Mouse (Mus musculus) bone marrow macrophage, adult 2 months (primary cell): ENCODE measurements around the gene N4bp2l2. TPM values are rescaled to one million over a fixed set of nuclear protein-coding genes. Genes with fewer than 3 reads are reported as not detected.
"Not testable (repeated sequence)": the region's sequence is repeated elsewhere in the genome, so short reads cannot be mapped to it uniquely, and the experiment has no call there.

Experiments
- H3K27ac ChIP-seq: 2 replicates; pipeline ENCODE4 v1.5.1; 2012; ENCODE audit warnings: low read depth, low read length; ENCODE audit not compliant: insufficient read depth
- H3K4me1 ChIP-seq: 2 replicates; pipeline ENCODE4 v1.6.1; 2012; ENCODE audit warnings: low read length; ENCODE audit not compliant: control insufficient read depth, insufficient read depth
- H3K4me3 ChIP-seq: 2 replicates; pipeline ENCODE4 v1.5.1; 2012; ENCODE audit warnings: mild to moderate bottlenecking, low read length, moderate library complexity; ENCODE audit not compliant: insufficient read depth
- CTCF ChIP-seq: IDR thresholded peaks from 2 replicates; pipeline ENCODE4 v1.5.1; 2012; ENCODE audit warnings: low read depth, mild to moderate bottlenecking, low read length, moderate library complexity
- POLR2A ChIP-seq: IDR thresholded peaks from 2 replicates; pipeline ENCODE4 v1.6.1; 2012; ENCODE audit warnings: mild to moderate bottlenecking, low read depth, low read length, borderline replicate concordance
- polyA plus RNA-seq: library from polyadenylated mRNA; stranded (reverse); fragments of >200 nt; gene quantifications from 2 replicates; pipeline ENCODE4 v1.2.4, GENCODE M21; 2012; ENCODE audit not compliant: missing spikeins, insufficient read depth, insufficient read length

Gene N4bp2l2
- polyA plus RNA-seq, 1 experiment: 67.2 TPM

DNA sequence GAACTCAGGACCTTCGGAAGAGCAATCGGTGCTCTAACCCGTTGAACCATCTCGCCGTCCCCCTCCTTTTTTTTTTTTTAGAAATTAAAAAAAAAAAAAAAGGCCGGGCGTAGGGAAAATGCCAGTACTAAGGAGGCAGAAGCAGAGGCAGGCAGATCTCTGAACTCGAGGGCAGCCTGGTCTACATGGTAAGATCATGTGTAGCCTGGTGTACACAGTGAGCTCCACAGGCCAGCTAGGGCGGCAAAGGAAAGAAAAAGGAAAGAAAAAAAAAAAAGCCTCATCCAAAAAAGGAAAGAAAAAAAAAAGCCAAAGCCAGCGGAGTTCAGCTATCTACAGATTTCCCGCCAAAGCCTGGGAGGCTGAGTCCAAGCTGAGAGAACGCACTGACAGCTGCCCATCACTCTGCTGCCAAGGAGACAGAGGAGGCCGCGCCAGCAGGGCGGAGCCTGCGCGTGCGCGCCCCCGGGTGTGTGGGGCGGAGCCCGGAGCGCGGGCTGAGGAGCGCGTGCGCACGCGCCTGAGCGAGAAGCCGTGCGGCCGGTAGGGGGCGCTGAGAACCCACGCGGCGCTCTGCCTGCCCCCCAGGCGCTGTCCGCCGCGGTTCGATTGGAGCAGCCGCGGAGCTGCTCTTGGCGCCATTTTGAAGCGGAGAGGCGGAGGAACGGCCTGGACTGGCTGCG is 7.3 kb upstream of the N4bp2l2 start, which contains the start of gene Pds5b:
Pds5b (plus strand) TSS at position 587 of the 683 bp plus-strand sequence.
- Histone ChIP-seq H3K4me1 (peaks cover 4% of the 10 kb centered on the region), H3K27ac (peak within 1 kb of the TSS; percentile 40; the same call in 1 of the 2 replicates), H3K4me3 (peak within 1 kb of the TSS; percentile 77)
- TF ChIP-seq POLR2A (no peak), CTCF (peak; percentile 26; the same call in 1 of the 2 replicates)

DNA sequence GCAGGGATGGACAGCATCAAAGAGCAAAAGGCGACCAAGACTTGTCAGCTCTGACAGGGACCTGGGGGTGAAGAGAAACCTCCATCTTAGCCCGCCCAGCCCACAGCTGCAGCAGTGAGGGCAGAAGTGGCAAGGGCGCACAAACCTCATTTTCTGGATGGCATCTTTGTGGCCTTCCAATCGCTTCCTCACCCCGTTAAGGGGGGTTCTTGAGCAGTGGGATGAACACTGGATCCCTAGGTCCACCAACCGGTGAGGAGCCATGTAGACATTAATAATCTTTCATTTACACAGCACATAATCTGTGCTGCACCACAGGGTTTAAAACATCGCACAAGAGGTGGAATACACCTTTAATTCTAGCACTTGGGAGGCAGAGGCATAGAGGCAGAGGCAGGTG is 6.4 kb upstream of the N4bp2l2 start:
- Histone ChIP-seq H3K27ac (no peak overlapping the region), H3K4me1 (peaks cover 4% of the 10 kb centered on the region), H3K4me3 (no peak overlapping the region)
- TF ChIP-seq CTCF (no peak), POLR2A (no peak)

DNA sequence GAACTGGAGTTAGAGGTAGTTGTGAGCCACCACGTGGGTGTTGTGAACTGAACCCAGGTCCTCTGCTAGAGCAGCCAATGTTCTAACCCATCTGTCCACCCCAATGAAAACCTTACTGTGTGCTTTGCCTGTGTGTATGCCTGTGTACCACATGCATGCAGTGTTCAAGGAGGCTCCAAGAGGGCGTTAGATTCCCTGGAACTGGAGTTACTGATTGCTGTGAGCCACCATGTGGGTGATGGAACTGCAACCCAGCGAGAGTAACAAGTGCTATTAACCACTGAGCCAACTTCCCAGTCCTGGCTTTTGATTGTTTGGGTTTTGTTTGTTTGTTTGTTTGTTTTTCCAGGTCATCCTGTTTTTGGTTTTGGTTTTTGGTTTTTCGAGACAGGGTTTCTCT is 2.7 kb upstream of the N4bp2l2 start:
- TF ChIP-seq POLR2A (no peak), CTCF (no peak)
- no peak overlapping the region for H3K27ac ChIP-seq
- peaks cover 3% of the 10 kb centered on the region for H3K4me1 ChIP-seq
- no peak overlapping the region for H3K4me3 ChIP-seq

GRCm38 (mm10) chr5:150665132-150665954 is 640 bp downstream of the N4bp2l2 start:
- peaks cover 18% of the 10 kb centered on the region for H3K4me1 ChIP-seq
- peak overlapping the region; percentile 83 for H3K27ac ChIP-seq
- TF ChIP-seq POLR2A (no peak), CTCF (peak; percentile 76)
- H3K4me3 ChIP-seq: peak overlapping the region; percentile 90

GRCm38 (mm10) chr5:150664794-150665131 is 1.2 kb downstream of the N4bp2l2 start:
- TF ChIP-seq CTCF (no peak), POLR2A (no peak)
- Histone ChIP-seq H3K4me3 (peak overlapping the region; percentile 90), H3K4me1 (peaks cover 18% of the 10 kb centered on the region), H3K27ac (peak overlapping the region; percentile 83)

DNA sequence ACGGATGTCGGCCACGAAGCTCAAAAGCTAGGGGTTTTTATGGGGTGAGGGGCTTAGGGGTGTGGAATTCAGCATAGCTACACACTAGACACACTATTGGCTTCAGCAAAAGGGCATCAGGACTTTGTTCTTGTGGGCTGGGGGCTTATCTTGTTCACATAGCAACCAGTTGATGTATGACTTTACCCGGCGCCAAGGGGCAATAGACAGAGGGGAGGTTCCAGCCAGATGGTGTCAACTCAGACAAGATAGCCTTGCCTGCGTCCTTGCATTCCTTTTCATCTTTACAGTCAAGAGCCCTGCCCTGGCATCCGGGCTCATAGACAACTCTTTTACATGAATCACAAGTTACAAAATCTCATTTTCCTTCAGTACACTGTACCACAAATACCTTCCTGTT is 2.1 kb downstream of the N4bp2l2 start:
- H3K27ac ChIP-seq: not testable (repeated sequence)
- peak overlapping the region; percentile 20 for H3K4me3 ChIP-seq
- H3K4me1 ChIP-seq: peaks cover 18% of the 10 kb centered on the region

DNA sequence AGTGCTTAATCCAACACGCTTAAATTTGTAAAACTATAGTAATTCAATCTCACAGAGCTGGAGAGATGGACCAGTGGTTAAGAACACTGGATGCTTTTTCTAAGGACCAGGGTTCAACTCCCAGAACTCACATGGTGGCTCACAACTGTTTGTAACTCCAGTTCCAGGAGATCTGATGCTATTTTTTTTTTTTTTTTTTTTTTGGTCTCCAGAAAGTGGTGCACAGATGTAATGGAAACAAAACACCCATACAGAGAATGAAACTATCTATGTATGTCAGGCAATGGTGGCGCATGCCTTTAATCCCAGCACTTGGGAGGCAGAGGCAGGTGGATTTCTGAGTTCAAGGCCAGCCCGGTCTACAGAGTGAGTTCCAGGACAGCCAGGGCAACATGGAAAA is 5.7 kb downstream of the N4bp2l2 start:
- not testable (repeated sequence) for H3K4me3 ChIP-seq, H3K27ac ChIP-seq
- peaks cover 23% of the 10 kb centered on the region for H3K4me1 ChIP-seq

- not testable (repeated sequence) for H3K4me3 ChIP-seq, H3K27ac ChIP-seq
- H3K4me1 ChIP-seq: peaks cover 23% of the 10 kb centered on the region
Observed at GRCm38 (mm10) chr5:150659425-150659824, 6.6 kb downstream of the N4bp2l2 start.

DNA sequence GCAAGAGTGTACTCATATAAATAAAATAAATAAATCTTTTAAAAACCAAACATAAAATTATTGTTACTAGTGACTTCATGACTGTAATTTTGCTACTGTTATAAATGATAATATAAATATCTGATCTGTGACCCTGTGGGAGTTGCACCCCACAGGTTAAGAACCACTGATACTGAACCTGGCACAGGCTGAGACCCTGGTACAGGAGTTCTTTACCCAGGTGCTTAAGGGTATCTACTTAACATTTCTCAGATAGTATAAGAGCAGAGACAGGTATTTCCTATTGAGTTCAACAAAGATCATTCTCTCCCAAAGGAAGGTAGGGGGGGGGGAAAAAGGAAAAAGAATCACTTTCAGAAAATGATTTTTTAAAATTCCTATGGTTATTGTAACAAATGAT is 11.4 kb downstream of the N4bp2l2 start:
- peaks cover 6% of the 10 kb centered on the region for H3K4me1 ChIP-seq
- TF ChIP-seq POLR2A: no peak
- TF ChIP-seq CTCF: no peak
- no peak overlapping the region for H3K4me3 ChIP-seq
- no peak overlapping the region for H3K27ac ChIP-seq

DNA sequence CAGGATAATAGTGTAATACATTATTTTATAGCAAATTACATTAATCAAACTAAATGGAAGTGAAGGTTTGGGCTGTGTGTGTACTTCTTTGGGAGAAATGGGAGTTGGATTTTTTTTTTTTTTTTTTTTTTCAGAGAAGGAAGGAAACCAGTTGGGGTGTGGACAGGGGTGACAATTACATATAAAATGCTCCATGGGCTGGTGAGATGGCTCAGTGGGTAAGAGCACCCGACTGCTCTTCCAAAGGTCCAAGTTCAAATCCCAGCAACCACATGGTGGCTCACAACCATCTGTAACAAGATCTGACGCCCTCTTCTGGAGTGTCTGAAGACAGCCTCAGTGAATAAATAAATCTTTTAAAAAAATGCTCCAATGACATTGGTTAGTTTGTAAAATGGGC is 13.4 kb downstream of the N4bp2l2 start:
- H3K27ac ChIP-seq: no peak overlapping the region
- H3K4me1 ChIP-seq: 0 out of 2 replicates have a peak, but pooled peaks cover 2% of the 10 kb centered on the region
- H3K4me3 ChIP-seq: no peak overlapping the region
- no peak for TF ChIP-seq CTCF
- TF ChIP-seq POLR2A: no peak
